Mouse (Mus musculus): Measurements from ENCODE around the gene Arid1b. TPM values are rescaled to one million over a fixed set of nuclear protein-coding genes. Genes with fewer than 3 reads are reported as not detected.

The Arid1b gene
- polyA plus RNA-seq, 1 experiment from 2014 or later: 14.1 TPM

DNA sequence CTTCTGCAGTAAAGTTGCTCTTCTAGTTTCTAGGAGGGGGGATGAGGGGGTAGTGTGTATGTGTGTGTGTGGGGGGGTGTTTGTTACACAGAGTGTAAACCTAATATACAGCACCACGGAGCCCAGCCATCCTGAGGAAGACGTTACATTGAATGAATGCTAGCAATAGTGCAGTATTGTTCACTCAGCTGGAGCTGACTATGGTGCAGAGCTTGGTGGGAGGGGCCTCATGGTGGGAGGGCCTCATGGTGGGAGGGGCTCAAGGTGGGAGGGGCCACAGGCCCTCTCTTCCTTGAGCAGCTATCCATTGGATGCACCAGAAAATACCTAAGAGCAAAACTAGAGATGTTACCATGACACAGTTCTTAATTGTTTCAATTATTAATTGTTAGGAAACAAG lies 182.2 kb downstream of the Arid1b start:
- Histone ChIP-seq H3K36me3 (no peaks in the 10 kb centered on the region), H3K4me2 (no peak overlapping the region), H3K27ac (replicated peaks) (no peak overlapping the region), H3K4me3 (no peak overlapping the region), H3K9me3 (no peaks in the 10 kb centered on the region), H3K9ac (no peak overlapping the region), H3K4me1 (replicated peaks) (peaks cover 83% of the 10 kb centered on the region), H3K27me3 (no peaks in the 10 kb centered on the region)
- WGBS: 59% methylated on average over 2 of the region's 2 CpGs
- no peak for ATAC-seq (ENCODE audit: low read depth)

DNA sequence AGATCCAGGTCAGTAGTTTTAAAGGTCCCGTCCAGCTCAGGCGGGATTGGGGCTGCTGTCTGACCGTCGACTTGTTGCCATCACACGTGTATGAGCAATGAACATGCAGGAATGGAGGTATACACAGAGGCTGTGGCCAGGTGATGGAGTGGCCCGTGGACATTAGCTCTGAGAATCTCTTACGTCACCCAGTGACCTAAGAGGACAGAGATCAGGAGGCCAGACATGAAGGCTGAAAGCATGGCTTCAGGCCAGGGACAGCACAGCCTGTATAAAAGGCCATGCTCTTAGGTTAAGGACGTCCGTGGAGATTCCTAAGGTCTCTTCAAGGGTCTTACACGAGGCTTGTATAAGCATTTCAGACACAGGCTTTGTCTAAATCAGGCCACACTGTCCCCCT lies 184.4 kb downstream of the Arid1b start:
- H3K27ac ChIP-seq (replicated peaks): peak overlapping the region; percentile 13; the same call in 1 of the 2 replicates
- H3K4me3 ChIP-seq: no peak overlapping the region
- H3K9ac ChIP-seq: no peak overlapping the region
- 88% methylated on average over 10 of the region's 10 CpGs for WGBS
- no peaks in the 10 kb centered on the region for H3K9me3 ChIP-seq
- H3K4me2 ChIP-seq: no peak overlapping the region
- no peaks in the 10 kb centered on the region for H3K36me3 ChIP-seq
- no peak for ATAC-seq (ENCODE audit: low read depth)
- H3K27me3 ChIP-seq: no peaks in the 10 kb centered on the region
- peaks cover 82% of the 10 kb centered on the region for H3K4me1 ChIP-seq (replicated peaks)

DNA sequence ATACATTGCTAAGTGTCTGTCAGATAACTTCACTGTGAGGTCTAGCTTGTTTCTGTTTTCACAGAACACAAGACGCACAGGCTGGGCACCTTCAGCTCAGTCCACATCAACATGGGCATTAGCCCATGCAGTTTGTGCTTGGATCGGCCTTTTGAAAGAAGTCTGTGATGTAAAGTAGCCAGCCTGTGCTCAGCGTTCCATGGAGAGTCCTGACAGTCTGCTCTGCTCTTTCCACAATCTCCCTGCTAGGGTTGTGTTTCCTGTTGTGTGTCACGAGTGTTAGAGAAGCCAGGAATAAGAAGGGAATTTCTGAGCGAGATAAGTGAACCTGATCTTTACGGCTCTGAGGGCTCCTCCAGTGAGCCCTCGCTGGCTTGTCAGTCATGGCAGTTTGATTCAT lies 184.9 kb downstream of the Arid1b start:
- H3K27me3 ChIP-seq: no peaks in the 10 kb centered on the region
- H3K4me3 ChIP-seq: no peak overlapping the region
- peaks cover 83% of the 10 kb centered on the region for H3K4me1 ChIP-seq (replicated peaks)
- peak overlapping the region; percentile 13; the same call in 1 of the 2 replicates for H3K27ac ChIP-seq (replicated peaks)
- 52% methylated on average over 7 of the region's 7 CpGs for WGBS
- no peak overlapping the region for H3K4me2 ChIP-seq
- no peaks in the 10 kb centered on the region for H3K9me3 ChIP-seq
- no peak overlapping the region for H3K9ac ChIP-seq
- H3K36me3 ChIP-seq: no peaks in the 10 kb centered on the region
- no peak for ATAC-seq (ENCODE audit: low read depth)

DNA sequence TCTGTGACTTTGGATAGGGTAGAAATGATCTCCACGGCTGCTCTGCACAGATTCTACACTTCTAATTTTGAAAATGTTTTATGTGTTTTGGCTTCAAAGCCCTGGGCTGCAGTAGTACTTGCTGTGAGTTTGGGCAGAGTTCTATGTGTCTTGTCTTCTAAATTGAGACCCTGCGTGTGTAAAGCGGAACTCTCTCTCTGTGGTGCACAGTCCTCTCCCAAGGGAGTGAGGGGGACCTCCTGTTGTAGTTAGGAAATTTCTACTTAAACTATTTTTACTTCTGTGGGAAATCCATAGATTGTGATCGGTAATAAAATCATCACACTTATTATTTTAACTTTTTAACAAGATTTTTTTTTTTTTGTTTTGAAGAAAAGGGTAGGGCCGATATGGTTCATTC lies 185.3 kb downstream of the Arid1b start:
- H3K4me2 ChIP-seq: no peak overlapping the region
- H3K27me3 ChIP-seq: no peaks in the 10 kb centered on the region
- H3K27ac ChIP-seq (replicated peaks): no peak overlapping the region
- H3K4me3 ChIP-seq: no peak overlapping the region
- ATAC-seq (ENCODE audit: low read depth): no peak
- 74% methylated on average over 5 of the region's 5 CpGs for WGBS
- no peaks in the 10 kb centered on the region for H3K9me3 ChIP-seq
- H3K9ac ChIP-seq: no peak overlapping the region
- H3K4me1 ChIP-seq (replicated peaks): peaks cover 84% of the 10 kb centered on the region
- no peaks in the 10 kb centered on the region for H3K36me3 ChIP-seq

DNA sequence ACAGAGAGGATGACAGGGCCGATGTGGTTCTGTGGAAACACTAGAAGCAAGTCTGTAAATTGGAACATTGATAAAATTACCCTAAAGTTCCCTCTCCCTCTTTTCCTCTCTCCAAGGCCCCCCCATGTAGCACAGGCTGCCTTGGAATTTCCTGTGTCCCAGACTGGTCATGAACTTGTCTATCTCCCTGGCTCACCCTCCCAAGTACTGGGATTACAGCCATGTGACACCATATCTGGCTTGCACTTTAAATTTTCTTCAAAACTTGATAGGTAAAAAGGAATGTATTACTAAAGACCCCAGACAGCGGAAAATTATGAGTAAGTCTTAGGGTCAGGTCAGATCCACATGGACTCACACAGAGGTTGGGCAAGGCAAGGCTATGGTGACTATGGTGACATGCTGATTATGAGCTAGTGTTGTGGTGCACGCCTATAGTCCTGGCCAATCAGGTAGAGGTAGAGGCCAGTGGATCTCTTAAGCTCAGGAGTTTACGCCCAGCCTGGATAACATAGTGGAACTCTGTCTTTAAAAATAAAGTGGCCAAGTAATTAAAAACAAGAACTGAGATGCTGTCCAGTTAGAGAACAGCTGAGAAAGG lies 185.9 kb downstream of the Arid1b start:
- H3K27ac ChIP-seq (replicated peaks): no peak overlapping the region
- H3K36me3 ChIP-seq: no peaks in the 10 kb centered on the region
- no peak overlapping the region for H3K9ac ChIP-seq
- WGBS: 90% methylated on average over 4 of the region's 4 CpGs
- no peaks in the 10 kb centered on the region for H3K27me3 ChIP-seq
- peaks cover 84% of the 10 kb centered on the region for H3K4me1 ChIP-seq (replicated peaks)
- H3K4me2 ChIP-seq: no peak overlapping the region
- no peak for ATAC-seq (ENCODE audit: low read depth)
- no peaks in the 10 kb centered on the region for H3K9me3 ChIP-seq
- H3K4me3 ChIP-seq: no peak overlapping the region

- Histone ChIP-seq H3K27me3 (no peaks in the 10 kb centered on the region), H3K9ac (no peak overlapping the region), H3K4me2 (no peak overlapping the region), H3K27ac (replicated peaks) (no peak overlapping the region), H3K4me1 (replicated peaks) (peaks cover 79% of the 10 kb centered on the region), H3K4me3 (no peak overlapping the region), H3K36me3 (no peaks in the 10 kb centered on the region), H3K9me3 (no peaks in the 10 kb centered on the region)
- 94% methylated on average over 6 of the region's 6 CpGs for whole genome bisulfite sequencing
- ATAC-seq (ENCODE audit: low read depth): no peak
These were observed 186.8 kb downstream of the Arid1b start for GRCm38 (mm10) chr17:5180925-5181324.

DNA sequence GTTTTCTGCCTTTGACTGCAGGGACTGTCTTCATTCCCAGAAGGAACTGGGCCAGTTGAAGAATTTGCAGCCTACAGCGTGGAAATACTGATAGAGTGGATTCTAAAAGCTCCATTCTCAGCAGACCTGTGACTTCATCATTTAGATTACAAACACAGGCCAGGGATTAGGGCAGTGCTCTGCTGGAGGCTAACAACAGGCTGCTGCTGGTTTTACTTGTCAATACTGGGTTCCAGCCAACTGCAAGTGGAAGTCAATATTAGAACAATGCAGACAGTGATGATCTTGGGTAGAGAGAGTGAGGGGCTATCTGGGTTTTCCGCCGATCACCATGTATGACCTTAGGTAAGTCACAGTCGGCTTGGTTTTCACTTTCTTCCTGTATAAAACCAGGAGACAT lies 188.4 kb downstream of the Arid1b start:
- Histone ChIP-seq H3K9me3 (no peaks in the 10 kb centered on the region), H3K27me3 (no peaks in the 10 kb centered on the region), H3K27ac (replicated peaks) (no peak overlapping the region), H3K4me2 (no peak overlapping the region), H3K4me3 (no peak overlapping the region), H3K9ac (no peak overlapping the region), H3K4me1 (replicated peaks) (peaks cover 80% of the 10 kb centered on the region), H3K36me3 (no peaks in the 10 kb centered on the region)
- WGBS: 86% methylated on average over 4 of the region's 4 CpGs
- no peak for ATAC-seq (ENCODE audit: low read depth)

DNA sequence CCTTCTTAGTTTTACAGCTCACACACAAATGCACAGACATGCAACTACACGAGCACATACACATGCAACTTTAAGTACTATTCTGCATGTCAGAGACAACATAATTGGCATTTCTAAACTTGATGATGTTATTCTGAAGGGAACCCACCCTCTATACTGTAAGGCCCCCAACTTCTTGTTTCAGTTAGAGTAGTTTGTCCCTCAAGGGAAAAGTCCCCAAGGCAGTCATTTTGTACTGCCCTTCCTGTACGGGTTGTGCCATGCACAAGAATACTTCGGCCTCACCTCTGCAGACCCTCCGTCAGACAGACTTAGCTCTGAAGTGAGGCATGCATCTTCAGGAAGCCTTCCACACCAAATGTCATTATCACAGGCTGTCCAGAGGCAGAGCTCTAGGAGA lies 191.4 kb downstream of the Arid1b start:
- 83% methylated on average over 4 of the region's 4 CpGs for WGBS
- Histone ChIP-seq H3K27ac (replicated peaks) (no peak overlapping the region), H3K4me3 (no peak overlapping the region), H3K9me3 (no peaks in the 10 kb centered on the region), H3K4me1 (replicated peaks) (peaks cover 77% of the 10 kb centered on the region), H3K27me3 (no peaks in the 10 kb centered on the region), H3K9ac (no peak overlapping the region), H3K36me3 (no peaks in the 10 kb centered on the region), H3K4me2 (no peak overlapping the region)
- no peak for ATAC-seq (ENCODE audit: low read depth)

DNA sequence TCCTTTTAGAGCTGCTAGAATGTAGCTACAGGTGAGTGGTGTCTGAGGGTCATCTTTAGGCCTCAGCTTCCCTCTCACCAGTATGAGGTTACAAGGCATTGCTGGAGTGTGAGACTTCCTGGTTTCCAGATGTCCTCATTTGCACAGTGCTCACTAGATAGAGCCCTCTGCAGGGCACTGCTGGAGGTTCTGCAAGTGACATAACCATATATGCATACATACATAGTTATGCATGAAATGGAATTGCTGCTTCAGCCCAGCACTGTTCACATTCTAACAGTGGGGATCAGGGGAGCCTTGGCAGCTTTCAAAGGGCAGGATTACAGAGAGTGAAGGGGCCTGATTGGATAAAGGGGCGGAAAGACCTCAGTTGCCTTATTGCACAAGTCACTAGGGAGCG lies 193.4 kb downstream of the Arid1b start:
- Histone ChIP-seq H3K4me2 (no peak overlapping the region), H3K27ac (replicated peaks) (peak overlapping the region; percentile 24; the same call in 1 of the 2 replicates), H3K9me3 (no peaks in the 10 kb centered on the region), H3K27me3 (no peaks in the 10 kb centered on the region), H3K4me3 (no peak overlapping the region), H3K4me1 (replicated peaks) (peaks cover 60% of the 10 kb centered on the region), H3K36me3 (no peaks in the 10 kb centered on the region), H3K9ac (no peak overlapping the region)
- no peak for ATAC-seq (ENCODE audit: low read depth)
- 58% methylated on average over 2 of the region's 2 CpGs for WGBS

DNA sequence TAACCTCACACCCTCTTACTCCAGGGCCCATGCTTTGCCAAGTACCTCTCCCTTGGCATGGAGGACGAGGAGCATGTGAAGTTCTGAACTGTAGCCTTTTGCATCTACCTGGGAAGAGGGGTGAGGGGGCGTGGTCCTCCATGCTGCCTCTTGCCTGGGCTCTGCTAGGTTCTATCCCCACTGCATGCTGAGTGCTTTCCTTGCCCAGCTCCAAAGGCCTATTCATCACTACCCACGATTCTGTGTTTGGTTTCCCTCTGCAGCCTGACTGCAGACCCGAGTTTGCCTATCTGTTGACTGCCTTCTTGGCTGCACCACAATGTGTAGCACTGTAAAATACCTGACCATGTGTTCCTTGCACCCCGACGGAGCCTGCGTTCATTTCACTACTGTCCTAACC lies 194.3 kb downstream of the Arid1b start:
- 80% methylated on average over 7 of the region's 7 CpGs for WGBS

GRCm38 (mm10) chr17:5189551-5190351 lies 195.6 kb downstream of the Arid1b start:
- H3K27me3 ChIP-seq: no peaks in the 10 kb centered on the region
- no peaks in the 10 kb centered on the region for H3K36me3 ChIP-seq
- H3K27ac ChIP-seq (replicated peaks): peak overlapping the region; percentile 96
- peak overlapping the region; percentile 75 for H3K9ac ChIP-seq
- H3K4me2 ChIP-seq: peak overlapping the region; percentile 84
- peak overlapping the region; percentile 54 for H3K4me3 ChIP-seq
- H3K4me1 ChIP-seq (replicated peaks): peaks cover 55% of the 10 kb centered on the region
- peak; percentile 95 for ATAC-seq (ENCODE audit: low read depth)
- no peaks in the 10 kb centered on the region for H3K9me3 ChIP-seq
- 2% methylated on average over 40 of the region's 40 CpGs for WGBS

More for the DNA sequence above, 194.3 kb downstream of the Arid1b start:
- H3K36me3 ChIP-seq: no peaks in the 10 kb centered on the region
- H3K9ac ChIP-seq: no peak overlapping the region
- H3K27me3 ChIP-seq: no peaks in the 10 kb centered on the region
- no peak overlapping the region for H3K4me2 ChIP-seq
- H3K27ac ChIP-seq (replicated peaks): peak overlapping the region; percentile 24
- H3K4me3 ChIP-seq: no peak overlapping the region
- H3K9me3 ChIP-seq: no peaks in the 10 kb centered on the region
- ATAC-seq (ENCODE audit: low read depth): no peak
- peaks cover 56% of the 10 kb centered on the region for H3K4me1 ChIP-seq (replicated peaks)

GRCm38 (mm10) chr17:5190367-5190766 lies 196.2 kb downstream of the Arid1b start:
- 24% methylated on average over 3 of the region's 3 CpGs for WGBS
- peaks cover 56% of the 10 kb centered on the region for H3K4me1 ChIP-seq (replicated peaks)

More at GRCm38 (mm10) chr17:5190367-5190766, 196.2 kb downstream of the Arid1b start:
- Histone ChIP-seq H3K4me3 (peak overlapping the region; percentile 54), H3K4me2 (peak overlapping the region; percentile 84), H3K27me3 (no peaks in the 10 kb centered on the region), H3K9ac (peak overlapping the region; percentile 75; the same call in 1 of the 2 replicates), H3K36me3 (no peaks in the 10 kb centered on the region), H3K9me3 (no peaks in the 10 kb centered on the region), H3K27ac (replicated peaks) (peak overlapping the region; percentile 96)
- no peak for ATAC-seq (ENCODE audit: low read depth)

Data from neural tube, embryonic 13.5 days (tissue).